Mouse (Mus musculus) layer of hippocampus, adult 9-10 months (tissue): ENCODE data around the gene Emc7.

Source experiments
- DNase-seq: peaks from one replicate; pipeline ENCODE4 v3.0.0; 2022; ENCODE audit warnings: low spot score

The Emc7 gene

DNA sequence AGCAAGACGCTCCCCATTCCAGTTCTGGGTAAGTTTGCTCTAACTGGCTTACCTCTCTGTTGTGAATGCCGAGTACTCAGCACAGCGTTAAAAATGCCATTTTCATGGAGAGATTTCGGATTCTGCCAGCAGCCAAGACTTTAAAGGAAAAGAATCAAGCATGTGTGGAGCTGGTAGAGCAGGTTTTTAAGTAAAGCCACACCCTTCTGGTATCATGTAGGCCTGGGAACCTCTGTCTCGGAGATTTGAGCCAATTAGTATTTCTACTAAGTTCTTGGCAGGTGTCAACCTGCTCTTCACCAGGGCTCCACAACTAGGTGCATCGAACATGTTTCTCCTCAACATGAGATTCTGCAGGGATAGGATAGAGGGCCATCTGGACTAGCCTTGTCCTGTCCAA lies 21.8 kb downstream of the Emc7 start:
- no peak for DNase-seq

DNA sequence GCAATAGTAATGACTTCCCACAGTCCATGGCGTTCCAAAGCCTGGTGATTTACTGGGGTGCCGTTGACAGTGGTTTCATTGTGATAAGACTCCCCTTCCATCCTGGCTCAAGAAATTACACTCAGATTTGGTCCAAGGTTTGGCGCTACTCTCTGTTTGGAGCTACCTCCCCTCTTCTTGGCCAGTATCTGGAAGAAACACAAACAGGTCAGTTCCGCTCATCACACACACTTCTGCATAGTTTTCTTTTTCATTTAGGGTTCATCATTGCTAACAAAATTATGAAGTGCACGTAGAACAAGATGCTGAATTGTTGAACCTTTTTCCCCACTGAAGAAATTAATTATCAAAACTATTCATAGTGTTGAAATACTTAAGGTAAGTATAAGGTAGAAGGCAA lies 25.9 kb downstream of the Emc7 start, which contains the start of gene Chrm5:
Gene Chrm5, minus strand, starts transcription at position 101 of the 400 bp plus-strand sequence.
- no peak for DNase-seq

DNA sequence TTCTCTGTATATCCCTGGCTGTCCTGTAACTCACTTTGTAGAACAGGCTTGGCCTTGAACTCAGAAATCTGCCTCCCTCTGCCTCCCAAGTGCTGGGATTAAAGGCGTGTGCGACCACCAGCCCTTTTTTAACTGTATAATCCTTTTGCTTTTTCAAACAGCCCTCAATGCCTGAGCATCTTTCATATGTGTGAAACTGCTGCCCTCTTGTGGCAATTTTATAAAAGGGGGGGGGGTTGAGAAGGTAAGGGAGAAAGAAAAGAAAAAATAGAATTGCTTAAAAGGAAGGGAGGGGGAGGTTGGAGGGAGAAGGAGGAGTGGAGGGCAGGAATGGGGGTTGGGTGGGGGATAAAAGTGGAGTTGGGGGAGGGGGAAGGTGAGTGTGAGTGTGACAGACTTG lies 26.8 kb downstream of the Emc7 start:
- DNase-seq = no peak

DNA sequence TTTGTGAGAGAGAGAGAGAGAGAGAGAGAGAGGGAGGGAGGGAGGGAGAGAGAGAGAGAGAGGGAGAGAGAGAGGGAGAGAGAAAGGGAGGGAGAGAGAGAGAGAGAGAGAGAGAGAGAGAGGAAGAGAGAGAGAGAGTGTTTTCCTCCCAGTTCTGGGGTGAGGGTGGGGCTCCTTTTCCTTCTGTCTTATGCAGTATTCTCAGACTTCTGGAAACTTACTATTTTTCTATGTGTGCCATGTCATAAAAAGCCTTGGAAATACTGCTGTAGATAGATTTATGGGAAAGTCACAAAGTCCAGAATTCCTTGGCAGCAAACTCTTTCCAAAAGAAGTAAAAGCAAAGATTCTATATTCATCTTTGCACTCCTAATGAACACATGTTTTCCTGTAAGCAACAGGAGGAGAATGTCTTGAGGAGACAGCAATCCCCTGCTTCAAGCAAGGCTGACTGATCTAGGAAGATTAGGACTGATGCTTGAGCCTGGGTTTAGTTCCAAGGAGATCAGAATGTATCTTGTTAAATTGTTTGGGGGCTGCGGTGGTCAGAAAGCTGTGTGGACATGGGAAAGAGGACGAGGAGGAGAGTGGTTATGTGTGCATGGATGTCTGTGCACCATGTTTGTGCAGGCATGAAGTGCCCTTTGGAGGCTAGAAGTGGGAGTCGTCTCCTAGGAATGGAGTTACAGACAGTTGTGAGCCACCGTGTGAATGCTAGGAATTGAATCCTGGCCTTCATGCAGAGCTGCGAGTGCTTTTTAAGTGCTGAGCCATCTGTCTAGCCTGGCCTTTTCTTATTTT lies 27.9 kb downstream of the Emc7 start:
- no peak for DNase-seq

DNA sequence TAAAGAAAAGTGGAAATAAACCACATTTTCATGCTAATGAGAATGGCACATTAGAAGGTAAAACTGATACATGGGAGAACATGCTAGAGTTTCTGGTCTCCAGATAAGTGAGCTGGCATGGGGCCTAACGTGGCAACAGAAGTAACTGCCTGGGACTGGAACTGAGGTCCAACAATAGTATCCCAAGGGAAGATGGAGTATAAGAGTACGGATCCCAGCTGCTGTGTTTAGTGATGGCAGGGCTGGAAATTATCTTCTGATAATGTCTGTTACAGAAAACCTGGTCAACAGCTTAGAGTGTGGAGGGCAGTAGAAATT lies 28.5 kb downstream of the Emc7 start:
- DNase-seq = no peak

DNA sequence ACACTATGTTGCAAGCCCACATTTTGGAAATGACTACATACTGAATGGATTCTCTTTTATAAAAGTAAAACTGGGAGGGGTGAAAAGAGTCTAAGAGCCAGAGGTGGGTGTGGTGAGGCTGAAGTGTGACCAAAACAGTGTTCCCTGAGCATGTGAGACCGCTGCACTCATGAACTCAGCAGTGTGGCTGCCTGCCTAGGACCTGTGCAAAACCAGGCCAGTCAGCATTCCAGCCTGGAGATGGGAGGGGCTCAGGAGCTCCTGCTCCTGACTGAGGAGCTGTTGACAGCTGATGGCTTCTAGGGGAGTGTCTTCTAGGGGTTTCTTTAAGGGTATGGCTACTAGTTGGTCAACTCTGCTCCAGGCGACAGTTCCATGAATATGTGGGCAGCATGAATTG lies 30.1 kb downstream of the Emc7 start:
- no peak for DNase-seq

DNA sequence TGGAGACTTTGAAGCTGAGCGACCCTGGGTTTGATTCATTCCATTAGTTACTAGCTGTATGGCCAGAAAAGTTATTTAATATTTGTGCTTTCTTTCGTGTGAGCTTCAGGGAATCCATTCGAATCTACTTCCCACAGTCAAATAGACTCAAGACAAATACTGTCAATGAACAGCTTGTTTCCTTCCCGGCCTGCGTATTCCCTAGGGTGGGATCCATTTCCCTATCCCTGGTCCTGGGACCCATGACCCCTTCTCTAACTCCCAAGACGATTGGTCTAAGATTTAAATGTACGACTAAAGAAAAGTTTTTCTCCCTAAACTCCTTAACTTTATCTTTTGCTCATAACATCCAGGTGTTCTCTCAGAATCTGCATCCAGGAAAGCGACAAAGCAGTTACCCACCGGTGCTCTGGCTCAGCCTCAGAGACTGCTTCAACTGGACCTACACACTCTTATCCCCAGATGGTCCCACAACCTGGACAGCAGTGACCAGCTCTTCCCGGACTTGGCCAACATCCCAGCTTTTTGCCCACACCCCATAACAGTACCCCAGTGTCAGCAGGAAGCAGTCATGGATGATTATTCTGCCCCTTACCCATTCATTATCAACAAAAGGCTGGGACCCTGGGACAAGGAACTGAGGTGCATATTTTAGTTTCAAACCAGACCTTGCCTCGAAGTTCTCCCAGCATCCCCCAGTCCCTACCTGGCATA lies 35.8 kb downstream of the Emc7 start:
- DNase-seq = no peak

DNA sequence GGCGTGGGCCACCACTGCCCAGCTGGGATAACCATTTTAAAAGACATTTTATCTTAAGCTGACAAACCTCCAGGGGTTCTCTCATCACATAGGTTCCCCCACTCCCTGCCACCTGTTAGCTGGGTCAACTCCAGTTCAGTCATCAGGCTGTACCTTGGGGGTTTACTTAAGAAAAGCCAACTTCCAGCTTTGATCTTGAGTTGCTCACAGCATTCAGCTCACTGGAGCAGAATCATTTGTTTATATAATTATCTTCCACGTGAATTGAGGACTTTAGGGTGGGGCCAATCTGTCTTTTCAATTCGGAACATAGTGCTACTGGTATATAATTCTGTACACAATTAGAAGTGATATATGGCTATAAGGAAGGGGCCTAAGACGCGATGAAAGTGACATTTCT lies 36.8 kb downstream of the Emc7 start:
- DNase-seq = no peak

DNA sequence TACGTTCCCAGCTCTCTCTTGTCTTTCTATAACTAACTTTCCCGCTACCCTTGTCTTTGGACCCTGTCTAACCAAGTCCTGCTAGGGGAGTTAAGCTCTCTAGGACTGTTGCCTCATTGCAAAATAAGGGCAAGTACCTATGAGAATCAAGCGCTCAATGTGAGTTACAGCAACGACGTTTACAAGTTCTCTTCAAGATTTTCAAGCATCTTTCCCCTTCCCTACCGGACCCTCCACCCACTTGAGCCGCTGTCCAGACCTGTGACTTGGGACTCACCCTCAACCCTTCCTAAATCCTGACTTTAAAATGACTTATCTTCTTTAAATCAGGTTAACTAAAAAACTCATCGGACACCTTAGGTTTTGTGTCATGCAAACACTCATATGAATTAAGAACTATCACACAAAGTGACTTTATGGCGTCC lies 37.6 kb downstream of the Emc7 start:
- no peak for DNase-seq

DNA sequence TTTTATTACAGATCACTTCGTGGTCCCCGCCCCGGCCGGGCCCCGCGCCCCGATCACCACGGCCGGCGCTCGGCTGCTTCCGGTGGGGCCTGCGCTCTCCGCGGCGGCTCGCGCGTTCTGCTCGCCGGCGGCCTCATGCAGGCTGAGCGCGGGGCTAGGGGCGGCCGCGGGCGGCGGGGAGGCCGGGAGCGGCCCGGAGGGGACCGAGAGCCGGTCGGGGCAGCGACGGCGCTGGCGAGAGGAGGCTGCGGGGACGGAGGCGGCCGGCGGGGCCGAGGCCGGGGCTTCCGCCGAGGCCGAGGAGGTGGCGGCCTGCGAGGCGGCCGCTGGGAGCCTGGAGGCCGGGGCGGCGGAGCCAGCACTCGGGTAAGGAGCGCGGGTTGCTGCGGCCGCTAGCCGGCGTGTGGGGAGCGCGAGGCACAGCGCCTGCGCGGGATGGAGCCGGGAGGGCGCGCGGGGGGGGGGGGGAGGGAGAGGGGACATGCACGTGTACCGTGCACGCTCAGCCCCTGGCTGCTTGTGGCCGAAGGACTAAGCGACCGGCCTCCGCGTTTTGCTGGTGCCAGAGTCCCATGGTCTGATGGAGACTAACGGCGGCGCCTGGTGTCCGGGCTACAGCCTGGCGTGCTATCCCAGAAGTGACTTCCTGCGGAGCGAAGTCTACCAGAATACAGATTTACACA lies 38.2 kb downstream of the Emc7 start, which contains the start of gene Aven:
Gene Aven, plus strand, starts transcription at position 109 of the 683 bp plus-strand sequence.
- no peak for DNase-seq

DNA sequence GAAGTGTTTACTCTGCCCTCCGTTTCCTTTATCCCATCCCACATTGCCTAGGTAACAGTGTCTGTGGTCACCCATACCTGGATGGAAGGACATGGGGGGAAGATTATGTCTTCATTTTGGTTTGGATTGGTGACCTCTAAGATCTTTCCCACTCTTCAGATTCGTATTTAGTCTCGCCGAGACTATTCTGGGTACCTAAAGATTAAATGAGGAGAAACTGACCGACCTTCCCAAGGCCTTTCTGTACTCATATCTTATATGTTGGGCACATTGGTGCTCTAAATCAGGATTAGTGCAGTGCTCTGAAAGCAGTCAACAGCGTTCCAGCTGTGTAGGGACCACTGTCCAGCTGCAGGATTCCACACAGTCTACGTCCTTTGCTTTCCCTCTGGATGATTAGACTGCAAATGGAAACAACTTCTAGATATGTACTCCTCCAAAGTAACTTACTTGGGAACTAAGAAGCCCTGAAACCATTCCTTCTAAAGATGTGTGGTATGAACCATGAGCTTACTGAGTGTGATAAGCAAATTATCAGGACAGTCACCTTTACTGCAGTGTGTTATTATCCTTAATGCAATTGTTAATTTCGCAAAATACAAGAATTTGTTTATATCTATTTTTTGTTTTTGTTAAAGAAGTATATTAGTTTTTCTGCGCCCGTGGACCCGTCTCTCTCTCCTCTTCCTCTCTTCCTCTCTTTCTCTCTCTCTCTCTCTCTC lies 38.9 kb downstream of the Emc7 start:
- DNase-seq = no peak

DNA sequence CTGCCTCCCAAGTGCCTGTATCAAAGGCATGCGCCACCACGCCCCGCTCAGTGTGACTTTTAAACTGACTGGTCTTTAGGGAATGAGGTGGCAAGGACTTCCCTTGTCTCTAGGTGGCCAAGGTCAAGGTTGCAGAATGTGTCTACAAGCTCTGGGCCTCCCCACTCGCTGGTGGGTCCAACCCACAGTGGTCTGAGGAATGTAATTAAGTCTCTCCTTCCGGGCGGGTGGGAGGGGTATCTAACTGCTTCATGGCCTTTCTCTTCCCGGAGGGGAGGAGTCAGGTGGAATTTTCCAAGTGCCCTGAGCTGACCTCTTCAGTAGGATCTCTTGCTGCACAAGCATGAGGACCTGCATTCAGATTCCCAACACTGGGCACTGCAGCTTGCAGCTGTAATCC lies 43.1 kb downstream of the Emc7 start:
- DNase-seq = no peak

DNA sequence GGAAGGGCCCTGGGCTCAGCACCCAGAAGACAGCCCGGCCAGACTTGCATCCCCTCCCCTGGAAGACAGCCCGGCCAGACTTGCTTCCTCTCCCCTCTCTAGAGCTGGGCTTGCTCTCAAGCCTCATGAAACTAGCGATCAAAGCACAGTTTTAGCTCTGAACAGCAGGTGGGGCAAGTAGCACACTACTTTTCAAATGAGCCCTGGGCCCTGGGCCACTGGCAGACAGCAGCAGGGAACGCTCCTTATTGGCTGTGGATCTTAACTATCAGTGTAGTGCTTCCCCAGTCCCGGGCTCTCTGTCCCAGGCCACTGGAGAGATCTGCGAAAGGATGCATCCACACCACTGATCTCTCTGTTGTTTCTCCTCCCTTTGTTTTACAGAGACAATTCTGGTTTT lies 46.4 kb downstream of the Emc7 start:
- DNase-seq = peak; percentile 68

DNA sequence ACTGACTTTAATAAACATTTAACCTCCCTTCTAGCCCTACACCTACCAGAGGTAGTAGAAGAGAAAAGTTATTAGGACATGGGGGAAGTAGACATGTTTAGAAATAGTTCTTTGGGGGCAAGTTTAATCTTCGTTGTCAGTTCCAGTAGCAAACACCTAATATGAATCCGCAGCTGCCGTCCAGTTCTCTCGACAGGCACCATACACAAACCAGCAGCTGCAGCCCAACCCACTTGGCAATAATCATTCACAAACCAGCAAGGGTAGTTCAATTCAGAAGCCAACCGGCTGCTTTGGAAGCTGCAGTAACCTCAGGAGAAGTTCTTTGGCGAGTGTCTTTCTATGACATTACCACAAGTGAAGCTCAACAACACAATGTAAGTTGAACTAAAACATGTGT lies 49.2 kb downstream of the Emc7 start:
- DNase-seq = no peak

DNA sequence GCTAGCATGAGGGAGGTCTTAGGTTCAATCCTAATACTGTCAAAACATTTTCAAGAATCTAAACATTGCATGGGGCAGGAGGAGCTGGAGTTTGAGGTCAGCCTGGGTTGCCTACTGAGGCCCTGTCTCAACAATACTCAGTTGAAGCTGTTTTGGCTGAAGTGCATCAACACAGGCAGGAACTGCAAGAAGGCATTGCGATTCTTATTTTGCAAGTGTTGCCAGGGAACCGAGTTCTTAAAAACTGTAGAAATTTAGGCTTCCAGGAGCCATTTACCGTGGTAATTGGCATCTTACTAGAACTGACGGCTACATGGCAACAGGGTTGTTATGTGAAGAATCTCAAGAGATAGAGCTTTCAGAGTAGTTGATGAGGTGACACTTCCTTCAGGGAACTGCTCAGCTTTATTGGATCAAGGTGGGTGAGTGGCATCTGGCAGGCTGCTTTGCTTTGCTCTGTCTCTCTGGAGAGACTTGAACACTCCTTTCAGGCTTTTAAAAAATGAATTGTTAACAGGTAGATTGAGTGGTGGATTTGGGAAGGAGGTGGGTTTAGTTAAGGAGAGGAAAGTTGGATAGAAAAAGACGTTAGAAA lies 52.1 kb downstream of the Emc7 start:
- no peak for DNase-seq

DNA sequence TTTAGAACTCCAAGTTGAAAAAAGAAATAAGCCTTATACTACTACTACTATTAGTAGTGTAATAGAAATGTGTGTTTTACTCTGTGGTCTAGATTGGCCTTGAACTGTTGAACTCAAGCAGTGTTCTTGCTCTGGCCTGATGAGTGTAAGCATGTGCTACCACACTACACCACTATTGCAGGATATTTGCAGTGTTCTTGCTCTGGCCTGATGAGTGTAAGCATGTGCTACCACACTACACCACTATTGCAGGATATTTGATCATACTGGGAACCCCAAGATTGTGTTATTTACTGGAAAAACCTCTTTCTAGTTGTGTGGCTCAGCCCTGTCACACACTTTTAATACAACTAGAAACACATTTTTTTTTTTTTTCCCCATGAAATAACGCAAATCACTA lies 52.6 kb downstream of the Emc7 start:
- DNase-seq = no peak

DNA sequence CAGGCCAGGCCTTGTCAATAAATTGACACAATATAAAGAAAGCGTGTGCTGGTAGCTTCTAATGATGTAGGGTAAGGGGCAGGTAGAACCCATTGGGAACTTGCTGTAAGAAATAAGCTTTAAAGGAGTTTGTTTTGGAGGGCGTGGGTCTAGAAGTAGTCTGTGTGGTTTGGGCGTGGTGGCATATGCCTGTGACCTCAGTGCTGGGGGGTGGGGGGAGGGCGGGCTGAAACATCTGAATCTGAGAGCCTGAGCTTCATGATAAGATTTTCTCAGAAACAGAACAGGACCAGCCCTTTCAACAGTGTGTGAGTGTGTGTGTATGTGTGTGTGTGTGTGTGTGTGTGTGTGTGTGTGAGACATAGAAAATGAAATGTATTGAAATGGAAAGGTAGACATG lies 55.3 kb downstream of the Emc7 start:
- DNase-seq = no peak

DNA sequence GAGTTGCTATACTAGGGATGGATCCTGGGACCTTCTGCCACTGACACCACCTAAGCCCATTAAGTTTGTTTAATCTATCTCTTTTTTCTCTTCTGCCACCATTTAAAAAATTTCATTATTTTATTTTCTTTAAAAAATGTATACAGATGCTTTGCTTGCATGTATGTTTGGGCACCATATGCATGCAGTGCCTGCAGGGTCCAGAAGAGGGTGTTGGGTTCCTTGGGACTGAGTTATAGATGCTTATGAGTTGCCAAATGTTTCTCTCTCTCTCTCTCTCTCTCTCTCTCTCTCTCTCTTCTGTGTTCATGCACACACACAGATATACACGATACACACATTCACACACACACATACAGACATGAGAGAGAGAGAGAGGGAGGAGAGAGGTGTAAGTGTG lies 58.2 kb downstream of the Emc7 start:
- DNase-seq = no peak

DNA sequence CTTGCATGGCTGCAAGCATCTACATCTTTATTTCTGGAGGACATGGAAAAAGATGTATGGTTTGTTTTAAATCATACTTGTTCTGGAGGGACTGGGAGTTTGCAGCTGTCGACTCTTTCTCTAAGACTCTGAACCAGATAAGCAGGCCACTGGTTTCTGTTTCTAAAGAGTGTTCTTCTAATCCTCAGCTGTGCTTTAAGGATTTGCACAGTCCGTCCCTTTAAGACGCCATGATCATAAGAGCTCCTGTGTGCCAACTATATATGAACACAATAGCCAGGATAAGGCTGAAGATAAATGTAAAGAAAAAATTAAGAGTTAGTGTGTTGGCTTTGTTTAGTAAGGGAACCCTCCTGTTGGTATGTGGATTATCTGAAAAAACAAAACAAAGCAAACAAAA lies 61.9 kb downstream of the Emc7 start:
- no peak for DNase-seq

DNA sequence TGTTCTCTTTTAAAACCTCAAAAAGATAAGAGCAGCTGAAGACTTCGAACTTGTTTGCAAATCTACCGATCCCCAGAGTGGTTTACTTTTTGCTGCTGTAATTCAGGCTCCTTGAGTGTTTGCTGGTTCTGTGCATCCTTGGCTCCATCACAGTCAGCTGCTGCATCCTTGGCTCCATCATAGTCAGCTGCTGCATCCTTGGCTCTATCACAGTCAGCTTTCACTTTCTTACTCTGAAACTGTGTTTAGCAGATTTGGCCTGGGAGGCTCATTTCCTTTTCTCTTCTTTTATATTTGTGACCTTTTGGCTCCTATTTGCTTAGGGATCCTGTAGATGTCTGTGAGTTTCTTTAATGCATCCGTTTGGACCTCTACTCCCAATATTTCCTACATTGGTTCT lies 62.4 kb downstream of the Emc7 start:
- DNase-seq = no peak

DNA sequence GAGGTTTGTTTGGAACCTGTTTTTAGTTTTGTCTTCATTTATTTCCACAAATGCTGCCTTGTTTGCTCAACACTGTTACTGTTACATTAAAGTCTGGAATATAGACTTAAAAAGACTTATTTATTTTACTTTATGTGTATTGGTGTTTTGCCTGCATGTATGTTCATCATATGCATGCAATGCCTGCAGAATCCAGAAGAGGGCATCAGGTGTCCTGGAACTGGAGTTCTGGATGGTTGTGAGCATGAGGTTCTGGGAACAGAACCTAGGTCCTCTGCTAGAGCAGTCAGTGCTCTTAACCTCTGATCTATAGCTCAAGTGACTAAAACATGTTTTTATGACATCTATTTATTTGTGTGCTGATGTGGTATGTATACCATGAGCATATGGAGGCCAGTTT lies 63.7 kb downstream of the Emc7 start:
- no peak for DNase-seq
